Mouse (Mus musculus) bone marrow macrophage, adult 2 months (primary cell): ENCODE data around the gene Ntf3.

Experiments used
- CTCF ChIP-seq: IDR thresholded peaks from 2 replicates; pipeline ENCODE4 v1.5.1; 2012; ENCODE audit warnings: low read depth, mild to moderate bottlenecking, low read length, moderate library complexity
- POLR2A ChIP-seq: IDR thresholded peaks from 2 replicates; pipeline ENCODE4 v1.6.1; 2012; ENCODE audit warnings: mild to moderate bottlenecking, low read depth, low read length, borderline replicate concordance

DNA sequence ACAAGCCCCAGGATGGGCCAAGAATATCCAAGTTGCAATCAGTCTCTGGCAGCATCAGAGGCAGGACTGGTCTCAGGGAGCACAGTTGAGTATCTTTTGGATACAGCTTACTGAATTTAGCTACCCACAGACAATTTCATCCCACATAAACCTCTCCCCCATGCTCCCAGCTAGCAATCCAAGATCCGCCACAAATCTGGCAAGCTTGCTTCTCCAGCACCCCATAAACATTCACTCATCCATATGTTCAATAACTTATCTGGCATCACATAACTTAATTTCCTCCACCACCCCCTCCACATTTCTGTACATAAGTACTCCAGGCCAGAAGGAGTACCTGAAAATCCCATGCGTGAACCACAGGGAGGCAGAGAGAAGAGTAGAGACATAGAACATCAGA, 10.8 kb downstream of the Ntf3 start:
- TF ChIP-seq CTCF: no peak
- TF ChIP-seq POLR2A: no peak
